Mouse (Mus musculus): ENCODE measurements around the gene Zranb2.

- no peak for TF ChIP-seq CTCF (IDR thresholded peaks at IDR 0.05; ENCODE audit: extremely low read depth, insufficient read depth, insufficient read length, insufficient replicate concordance)
- no peak for TF ChIP-seq POLR2A (IDR thresholded peaks at IDR 0.05; ENCODE audit: low read depth, low read length)
Measured at GRCm38 (mm10) chr3:157597837-157598379, 63.9 kb downstream of the Zranb2 start.
